Mouse (Mus musculus): ENCODE results near the gene Olfr148. TPM values are rescaled to one million over a fixed set of nuclear protein-coding genes. Genes with fewer than 3 reads are reported as not detected.
A peak's percentile ranks its signal among the peaks of the same experiment; 100 is the strongest.

Olfr148 gene
- polyA plus RNA-seq (2011; ENCODE audit: insufficient read length, low read depth, missing spikeins), result not detected in 2 replicates

DNA sequence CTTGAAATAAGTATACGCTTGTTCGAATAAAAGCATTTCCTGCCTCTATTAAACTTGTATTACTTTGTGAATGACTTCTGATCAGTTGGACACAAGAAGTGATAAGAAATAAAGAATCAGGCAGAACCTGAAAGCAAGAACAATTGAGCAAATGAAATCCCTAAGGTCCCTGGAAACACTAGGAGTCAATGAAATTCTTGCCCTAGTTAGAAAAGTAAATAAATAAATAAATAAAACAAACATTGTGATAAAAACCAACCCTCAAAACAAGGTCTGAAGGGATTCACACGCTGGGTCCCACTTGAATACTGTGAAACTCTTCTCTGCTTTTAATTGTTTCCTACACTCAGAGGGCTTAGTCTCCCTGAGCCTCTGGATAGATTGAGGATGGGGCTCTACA is at the start of gene Olfr148:
Gene Olfr148, plus strand, starts transcription at position 301 of the 400 bp plus-strand sequence.
- no peak for TF ChIP-seq POLR2A (IDR thresholded peaks at IDR 0.05; ENCODE audit: low read depth, low read length)
- no peak for TF ChIP-seq CTCF (IDR thresholded peaks at IDR 0.05; ENCODE audit: borderline replicate concordance, insufficient read depth, low read length)
- no peak within 1 kb of the TSS for H3K27ac ChIP-seq (ENCODE audit: insufficient read depth, low read length)
- no peak within 1 kb of the TSS for H3K4me3 ChIP-seq (ENCODE audit: insufficient read depth, low read length)
- H3K4me1 ChIP-seq (ENCODE audit: control insufficient read depth, insufficient read depth, low read length), result no peaks in the 10 kb centered on the region

DNA sequence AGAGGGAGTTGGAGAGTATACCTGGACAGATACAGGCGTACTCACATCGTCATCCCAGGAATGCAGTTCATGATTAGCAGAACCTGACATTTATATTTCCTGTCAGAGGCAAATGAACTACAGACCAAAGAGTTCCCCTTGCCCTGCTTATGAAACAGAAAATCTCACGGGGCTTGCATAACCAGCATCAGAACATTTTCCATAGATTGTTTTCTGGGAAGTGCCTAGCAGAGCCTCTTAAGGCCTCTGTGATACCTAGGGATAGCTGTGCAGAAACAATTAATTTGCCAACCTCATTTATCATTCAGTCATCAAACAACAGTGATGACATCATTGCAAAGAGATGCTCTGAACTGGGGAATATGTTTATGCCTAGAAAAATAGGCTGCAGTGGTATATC is 35.0 kb upstream of the Olfr148 start, which contains the start of gene Olfr959:
Gene Olfr959, minus strand, starts transcription at position 101 of the 400 bp plus-strand sequence.
- no peak within 1 kb of the TSS for H3K4me3 ChIP-seq (ENCODE audit: insufficient read depth, low read length)
- H3K4me1 ChIP-seq (ENCODE audit: control insufficient read depth, insufficient read depth, low read length), result peaks cover 3% of the 10 kb centered on the region; the same call in 1 of the 2 replicates
- TF ChIP-seq POLR2A (IDR thresholded peaks at IDR 0.05; ENCODE audit: low read depth, low read length) (no peak), CTCF (IDR thresholded peaks at IDR 0.05; ENCODE audit: borderline replicate concordance, insufficient read depth, low read length) (no peak)
- no peak within 1 kb of the TSS for H3K27ac ChIP-seq (ENCODE audit: insufficient read depth, low read length)

DNA sequence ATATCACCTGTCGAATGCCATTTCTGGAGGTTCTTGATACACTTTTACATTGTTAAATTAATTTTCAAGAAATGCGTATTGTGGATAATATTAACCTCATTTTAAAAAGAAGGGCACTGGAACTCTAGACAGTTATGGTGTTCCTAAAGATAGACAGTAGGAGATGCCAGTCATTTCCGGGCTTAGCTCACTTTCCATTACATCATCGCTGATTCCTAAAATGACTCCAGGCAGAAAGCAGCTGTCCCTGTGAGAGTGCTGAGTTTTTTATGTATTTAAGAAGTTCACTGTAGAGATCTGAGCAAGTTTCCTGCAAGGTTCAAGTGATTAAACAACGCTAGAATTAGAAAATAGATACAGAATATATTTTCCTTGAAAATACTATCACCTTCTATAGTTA is 33.4 kb upstream of the Olfr148 start:
- no peaks in the 10 kb centered on the region for H3K4me1 ChIP-seq (ENCODE audit: control insufficient read depth, insufficient read depth, low read length)
- H3K27ac ChIP-seq (ENCODE audit: insufficient read depth, low read length), result no peak overlapping the region
- no peak overlapping the region for H3K4me3 ChIP-seq (ENCODE audit: insufficient read depth, low read length)
- TF ChIP-seq POLR2A (IDR thresholded peaks at IDR 0.05; ENCODE audit: low read depth, low read length) (no peak), CTCF (IDR thresholded peaks at IDR 0.05; ENCODE audit: borderline replicate concordance, insufficient read depth, low read length) (no peak)

DNA sequence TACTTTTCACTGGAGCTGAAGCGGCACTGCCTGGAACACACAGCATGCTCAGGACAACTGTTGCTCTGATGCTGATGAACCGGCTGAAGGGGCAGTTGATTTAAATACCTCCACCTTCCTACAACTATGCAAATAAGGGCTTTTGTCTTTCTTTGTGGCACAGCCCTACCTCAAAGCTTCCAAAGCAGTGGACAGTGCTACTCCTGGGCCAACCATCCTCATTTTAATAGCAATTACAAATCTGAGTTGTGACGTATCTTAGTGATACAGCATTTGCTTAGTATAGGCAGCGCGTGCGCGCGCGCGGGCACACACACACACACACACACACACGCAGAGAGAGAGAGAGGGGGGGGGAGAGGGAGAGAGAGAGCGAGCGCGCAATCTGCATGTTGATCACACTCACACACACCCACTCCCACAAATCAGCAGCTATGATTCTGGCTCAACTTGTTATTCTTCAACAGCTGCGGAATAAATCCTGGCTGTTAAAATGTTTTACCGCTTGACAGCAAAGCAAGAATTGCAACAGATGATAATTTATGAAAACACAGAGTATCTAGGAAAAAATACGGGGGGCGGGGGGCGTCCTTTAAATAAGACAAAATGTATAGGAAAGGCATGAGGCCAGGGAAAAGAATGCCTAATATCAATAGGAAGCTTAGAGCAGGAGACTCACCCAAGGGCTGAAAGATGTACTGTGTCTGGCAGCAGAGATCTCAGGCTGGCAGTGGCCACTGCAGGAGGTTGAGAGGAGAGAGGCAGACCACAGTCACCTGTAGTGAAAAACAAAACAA is 7.7 kb upstream of the Olfr148 start:
- H3K4me3 ChIP-seq (ENCODE audit: insufficient read depth, low read length), result peak overlapping the region; percentile 51
- H3K4me1 ChIP-seq (ENCODE audit: control insufficient read depth, insufficient read depth, low read length), result no peaks in the 10 kb centered on the region
- TF ChIP-seq CTCF (IDR thresholded peaks at IDR 0.05; ENCODE audit: borderline replicate concordance, insufficient read depth, low read length) (no peak), POLR2A (IDR thresholded peaks at IDR 0.05; ENCODE audit: low read depth, low read length) (no peak)
- peak overlapping the region; percentile 22; the same call in 1 of the 2 replicates for H3K27ac ChIP-seq (ENCODE audit: insufficient read depth, low read length)

DNA sequence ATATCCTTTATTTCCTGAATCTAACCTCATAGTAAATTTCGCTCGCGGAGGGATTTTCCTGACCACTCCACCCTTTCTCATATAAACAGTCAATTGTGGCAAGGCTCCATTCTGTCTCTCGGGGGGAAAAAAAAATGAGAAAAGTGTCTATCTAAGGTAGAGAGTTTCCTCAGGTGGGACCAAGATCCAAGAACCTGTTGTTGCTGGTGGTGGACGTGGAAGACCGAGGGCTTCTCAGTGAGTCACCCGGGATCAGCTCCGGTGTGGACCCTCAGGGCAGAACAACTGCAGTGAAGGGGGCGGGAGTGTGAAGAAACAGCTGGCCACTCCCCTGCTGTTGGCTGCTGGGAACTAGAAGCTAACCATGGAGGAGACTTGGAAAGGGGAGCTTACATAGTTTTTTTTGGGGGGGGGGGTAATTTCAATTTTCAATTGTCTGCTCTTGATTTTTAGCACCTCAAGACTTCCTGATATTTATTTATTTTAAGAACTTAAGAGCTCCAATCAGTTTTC is 7.1 kb upstream of the Olfr148 start:
- Histone ChIP-seq H3K4me3 (ENCODE audit: insufficient read depth, low read length) (peak overlapping the region; percentile 51), H3K27ac (ENCODE audit: insufficient read depth, low read length) (peak overlapping the region; percentile 22; the same call in 1 of the 2 replicates)
- no peak for TF ChIP-seq CTCF (IDR thresholded peaks at IDR 0.05; ENCODE audit: borderline replicate concordance, insufficient read depth, low read length)
- peak; percentile 47 for TF ChIP-seq POLR2A (IDR thresholded peaks at IDR 0.05; ENCODE audit: low read depth, low read length)

DNA sequence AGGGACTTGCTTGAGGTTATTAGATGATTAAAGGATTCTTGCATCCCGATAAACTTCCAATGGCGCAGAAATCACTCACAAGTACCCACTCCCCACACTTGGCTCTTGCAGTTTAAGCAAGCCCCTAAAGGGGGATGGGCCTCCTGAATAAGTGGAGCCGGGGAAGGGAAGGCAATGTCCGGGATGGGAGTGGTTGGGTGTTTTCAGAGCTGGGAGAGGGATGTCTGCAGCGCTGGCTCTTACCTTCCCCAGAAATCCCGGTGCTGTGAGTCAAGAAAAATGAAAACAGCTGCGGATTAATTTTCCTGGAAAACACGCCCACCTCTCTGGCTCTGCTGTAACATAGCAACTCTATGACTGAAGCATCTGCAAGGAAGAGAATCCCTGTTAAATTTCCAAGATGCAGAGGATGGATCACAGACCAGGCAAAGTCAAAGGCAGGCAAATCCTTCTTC is 6.4 kb upstream of the Olfr148 start, which contains the start of gene AW551984:
Gene AW551984, minus strand, starts transcription at position 405 of the 455 bp plus-strand sequence.
- peak; percentile 46; the same call in 1 of the 2 replicates for TF ChIP-seq POLR2A (IDR thresholded peaks at IDR 0.05; ENCODE audit: low read depth, low read length)
- TF ChIP-seq CTCF (IDR thresholded peaks at IDR 0.05; ENCODE audit: borderline replicate concordance, insufficient read depth, low read length), result no peak
- Histone ChIP-seq H3K4me3 (ENCODE audit: insufficient read depth, low read length) (peak within 1 kb of the TSS; percentile 53), H3K27ac (ENCODE audit: insufficient read depth, low read length) (peak within 1 kb of the TSS; percentile 81), H3K4me1 (ENCODE audit: control insufficient read depth, insufficient read depth, low read length) (no peaks in the 10 kb centered on the region)

More for the DNA sequence above, 7.1 kb upstream of the Olfr148 start:
- H3K4me1 ChIP-seq (ENCODE audit: control insufficient read depth, insufficient read depth, low read length), result no peaks in the 10 kb centered on the region

GRCm38 (mm10) chr9:39608497-39608896 is 2.0 kb upstream of the Olfr148 start:
- TF ChIP-seq CTCF (IDR thresholded peaks at IDR 0.05; ENCODE audit: borderline replicate concordance, insufficient read depth, low read length) (no peak), POLR2A (IDR thresholded peaks at IDR 0.05; ENCODE audit: low read depth, low read length) (no peak)
- Histone ChIP-seq H3K4me1 (ENCODE audit: control insufficient read depth, insufficient read depth, low read length) (no peaks in the 10 kb centered on the region), H3K4me3 (ENCODE audit: insufficient read depth, low read length) (no peak overlapping the region), H3K27ac (ENCODE audit: insufficient read depth, low read length) (no peak overlapping the region)

GRCm38 (mm10) chr9:39611953-39612352 is 1.5 kb downstream of the Olfr148 start:
- Histone ChIP-seq H3K4me1 (ENCODE audit: control insufficient read depth, insufficient read depth, low read length) (no peaks in the 10 kb centered on the region), H3K4me3 (ENCODE audit: insufficient read depth, low read length) (no peak overlapping the region), H3K27ac (ENCODE audit: insufficient read depth, low read length) (no peak overlapping the region)
- no peak for TF ChIP-seq POLR2A (IDR thresholded peaks at IDR 0.05; ENCODE audit: low read depth, low read length)
- TF ChIP-seq CTCF (IDR thresholded peaks at IDR 0.05; ENCODE audit: borderline replicate concordance, insufficient read depth, low read length), result no peak

DNA sequence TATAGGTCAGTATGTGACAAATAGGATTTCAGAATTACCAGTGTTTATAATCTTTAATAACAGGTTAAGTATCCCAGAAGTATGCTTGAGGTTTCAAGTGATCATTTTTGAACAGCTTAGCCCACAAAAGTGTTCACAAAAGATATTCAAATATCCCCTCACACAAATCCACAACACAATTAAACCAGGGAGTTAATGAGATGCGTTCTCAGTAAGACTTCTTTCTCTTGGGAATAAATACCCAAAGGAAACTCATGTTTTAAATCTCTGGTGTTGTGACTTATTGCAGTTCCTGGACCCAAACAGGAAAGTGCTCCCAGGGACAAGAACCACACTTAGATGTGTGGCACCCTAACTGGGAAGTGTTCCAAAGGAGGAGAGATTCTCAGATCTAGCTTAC is 10.6 kb downstream of the Olfr148 start, which contains the start of gene Olfr960:
Gene Olfr960, plus strand, starts transcription at position 301 of the 400 bp plus-strand sequence.
- Histone ChIP-seq H3K4me3 (ENCODE audit: insufficient read depth, low read length) (no peak within 1 kb of the TSS), H3K4me1 (ENCODE audit: control insufficient read depth, insufficient read depth, low read length) (no peaks in the 10 kb centered on the region), H3K27ac (ENCODE audit: insufficient read depth, low read length) (no peak within 1 kb of the TSS)
- TF ChIP-seq CTCF (IDR thresholded peaks at IDR 0.05; ENCODE audit: borderline replicate concordance, insufficient read depth, low read length), result no peak
- no peak for TF ChIP-seq POLR2A (IDR thresholded peaks at IDR 0.05; ENCODE audit: low read depth, low read length)
